Mouse (Mus musculus) naive thymus-derived CD4-positive, alpha-beta T cell, adult 2 months (primary cell): ENCODE measurements around the gene 4930523C07Rik.

Experiments used
- DNase-seq: peaks from one replicate; pipeline ENCODE4 v3.0.0-alpha.2; 2011; ENCODE audit warnings: low read depth

The 4930523C07Rik gene

GRCm38 (mm10) chr1:160045971-160046370 lies 1.8 kb downstream of the 4930523C07Rik start:
- peak; percentile 83 for DNase-seq

GRCm38 (mm10) chr1:160046786-160047185 lies 2.6 kb downstream of the 4930523C07Rik start:
- peak; percentile 75 for DNase-seq

- peak; percentile 71 for DNase-seq
Observed at GRCm38 (mm10) chr1:160047481-160047931, 3.3 kb downstream of the 4930523C07Rik start.

GRCm38 (mm10) chr1:160049131-160049880 lies 5.1 kb downstream of the 4930523C07Rik start:
- DNase-seq, result no peak

- DNase-seq, result no peak
Observed at GRCm38 (mm10) chr1:160050898-160051297, 6.7 kb downstream of the 4930523C07Rik start.

GRCm38 (mm10) chr1:160052556-160053315 lies 8.6 kb downstream of the 4930523C07Rik start:
- peak; percentile 89 for DNase-seq

- peak; percentile 90 for DNase-seq
Observed at GRCm38 (mm10) chr1:160053510-160054305, 9.5 kb downstream of the 4930523C07Rik start.

- peak; percentile 83 for DNase-seq
Observed at GRCm38 (mm10) chr1:160054366-160055078, 10.3 kb downstream of the 4930523C07Rik start.

GRCm38 (mm10) chr1:160057657-160058056 lies 13.5 kb downstream of the 4930523C07Rik start:
- DNase-seq, result no peak

- no peak for DNase-seq
Observed at GRCm38 (mm10) chr1:160059908-160060307, 15.7 kb downstream of the 4930523C07Rik start.

GRCm38 (mm10) chr1:160060542-160060941 lies 16.4 kb downstream of the 4930523C07Rik start:
- no peak for DNase-seq

- no peak for DNase-seq
Observed at GRCm38 (mm10) chr1:160061321-160061720, 17.1 kb downstream of the 4930523C07Rik start.

- peak; percentile 83 for DNase-seq
Observed at GRCm38 (mm10) chr1:160061725-160062366, 17.7 kb downstream of the 4930523C07Rik start.

GRCm38 (mm10) chr1:160064547-160065144 lies 20.5 kb downstream of the 4930523C07Rik start:
- DNase-seq, result no peak

GRCm38 (mm10) chr1:160078882-160079661 lies 34.9 kb downstream of the 4930523C07Rik start:
- DNase-seq, result peak; percentile 66

GRCm38 (mm10) chr1:160080800-160081436 lies 36.7 kb downstream of the 4930523C07Rik start:
- DNase-seq, result peak; percentile 93

GRCm38 (mm10) chr1:160082647-160083046 lies 38.5 kb downstream of the 4930523C07Rik start:
- no peak for DNase-seq

- DNase-seq, result no peak
Observed at GRCm38 (mm10) chr1:160084239-160084638, 40.1 kb downstream of the 4930523C07Rik start.

GRCm38 (mm10) chr1:160086651-160087050 lies 42.5 kb downstream of the 4930523C07Rik start:
- no peak for DNase-seq
